Mouse (Mus musculus): ENCODE results near the gene Kcnk13.

DNA sequence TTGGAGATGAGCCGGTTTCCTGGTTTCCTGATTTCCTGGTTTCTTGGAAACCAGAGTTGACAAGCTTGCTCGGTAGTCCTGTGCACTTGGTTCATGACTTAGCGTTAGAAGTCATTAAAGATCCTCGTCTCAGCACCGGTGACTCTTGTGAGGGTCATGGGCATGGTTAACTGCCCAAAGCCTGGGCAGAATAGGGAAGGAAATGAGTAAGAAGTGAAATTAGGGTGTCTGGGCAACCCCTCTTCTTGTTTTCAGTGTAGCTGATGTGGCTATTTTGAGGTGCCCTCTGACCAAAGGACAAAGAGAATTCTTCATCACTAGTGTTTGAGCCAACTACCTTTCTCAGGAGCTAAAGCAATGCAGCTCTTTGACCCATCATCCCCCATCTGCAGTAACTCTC, 41.0 kb downstream of the Kcnk13 start:
- TF ChIP-seq CTCF (IDR thresholded peaks at IDR 0.05; ENCODE audit: low read depth): no peak
- TF ChIP-seq EP300 (optimal IDR thresholded peaks at IDR 0.05): no peak
